Mouse (Mus musculus): Measurements from ENCODE around the gene Acat3.
"Not testable (repeated sequence)": the region's sequence is repeated elsewhere in the genome, so short reads cannot be mapped to it uniquely, and the experiment has no call there.

The Acat3 gene

GRCm38 (mm10) chr17:12940151-12940805 lies at the start of gene Acat3:
TSS of gene Acat3 (minus strand) at chr17:12940600.
- peak; percentile 23 for DNase-seq (ENCODE audit: low read depth, low spot score)

- DNase-seq (ENCODE audit: low read depth, low spot score), result peak; percentile 89
These were observed 47.7 kb upstream of the Acat3 start for GRCm38 (mm10) chr17:12988096-12988495.

- DNase-seq (ENCODE audit: low read depth, low spot score), result no peak
These were observed 43.6 kb upstream of the Acat3 start for GRCm38 (mm10) chr17:12983988-12984387.

- DNase-seq (ENCODE audit: low read depth, low spot score), result no peak
These were observed 38.1 kb upstream of the Acat3 start for GRCm38 (mm10) chr17:12978546-12978945.

GRCm38 (mm10) chr17:12973851-12974250 lies 33.5 kb upstream of the Acat3 start:
- no peak for DNase-seq (ENCODE audit: low read depth, low spot score)

GRCm38 (mm10) chr17:12967173-12967572 lies 26.8 kb upstream of the Acat3 start:
- no peak for DNase-seq (ENCODE audit: low read depth, low spot score)

- no peak for DNase-seq (ENCODE audit: low read depth, low spot score)
These were observed 23.1 kb upstream of the Acat3 start for GRCm38 (mm10) chr17:12963476-12963875.

- peak; percentile 97 for DNase-seq (ENCODE audit: low read depth, low spot score)
These were observed 20.0 kb upstream of the Acat3 start, which contains the start of gene Acat2 for GRCm38 (mm10) chr17:12960331-12960873. TSS of gene Acat2 (minus strand) at chr17:12960747.

- DNase-seq (ENCODE audit: low read depth, low spot score), result not testable (repeated sequence)
These were observed 19.0 kb upstream of the Acat3 start for GRCm38 (mm10) chr17:12959377-12959776.

- no peak for DNase-seq (ENCODE audit: low read depth, low spot score)
These were observed 16.3 kb upstream of the Acat3 start for GRCm38 (mm10) chr17:12956664-12957063.

- no peak for DNase-seq (ENCODE audit: low read depth, low spot score)
These were observed 9.3 kb upstream of the Acat3 start for GRCm38 (mm10) chr17:12949669-12950068.

GRCm38 (mm10) chr17:12942459-12943162 lies 2.2 kb upstream of the Acat3 start:
- DNase-seq (ENCODE audit: low read depth, low spot score), result no peak

- no peak for DNase-seq (ENCODE audit: low read depth, low spot score)
These were observed 1.3 kb upstream of the Acat3 start for GRCm38 (mm10) chr17:12941543-12942260.

- not testable (repeated sequence) for DNase-seq (ENCODE audit: low read depth, low spot score)
These were observed 837 bp downstream of the Acat3 start for GRCm38 (mm10) chr17:12939377-12940148.

GRCm38 (mm10) chr17:12938077-12938476 lies 2.3 kb downstream of the Acat3 start:
- no peak for DNase-seq (ENCODE audit: low read depth, low spot score)

GRCm38 (mm10) chr17:12937412-12937970 lies 2.9 kb downstream of the Acat3 start:
- DNase-seq (ENCODE audit: low read depth, low spot score), result no peak

- DNase-seq (ENCODE audit: low read depth, low spot score), result no peak
These were observed 4.7 kb downstream of the Acat3 start for GRCm38 (mm10) chr17:12935719-12936118.

GRCm38 (mm10) chr17:12931576-12931975 lies 8.8 kb downstream of the Acat3 start:
- not testable (repeated sequence) for DNase-seq (ENCODE audit: low read depth, low spot score)

- no peak for DNase-seq (ENCODE audit: low read depth, low spot score)
These were observed 14.7 kb downstream of the Acat3 start for GRCm38 (mm10) chr17:12925703-12926180.

- DNase-seq (ENCODE audit: low read depth, low spot score), result peak; percentile 64
These were observed 15.4 kb downstream of the Acat3 start for GRCm38 (mm10) chr17:12925001-12925400.

GRCm38 (mm10) chr17:12921073-12921472 lies 19.3 kb downstream of the Acat3 start:
- no peak for DNase-seq (ENCODE audit: low read depth, low spot score)
